Mouse (Mus musculus): ENCODE results near the gene Cacna1h. TPM values are rescaled to one million over a fixed set of nuclear protein-coding genes. Genes with fewer than 3 reads are reported as not detected.

The Cacna1h gene
- polyA plus RNA-seq, 1 experiment from 2014 or later = 5.5 TPM

DNA sequence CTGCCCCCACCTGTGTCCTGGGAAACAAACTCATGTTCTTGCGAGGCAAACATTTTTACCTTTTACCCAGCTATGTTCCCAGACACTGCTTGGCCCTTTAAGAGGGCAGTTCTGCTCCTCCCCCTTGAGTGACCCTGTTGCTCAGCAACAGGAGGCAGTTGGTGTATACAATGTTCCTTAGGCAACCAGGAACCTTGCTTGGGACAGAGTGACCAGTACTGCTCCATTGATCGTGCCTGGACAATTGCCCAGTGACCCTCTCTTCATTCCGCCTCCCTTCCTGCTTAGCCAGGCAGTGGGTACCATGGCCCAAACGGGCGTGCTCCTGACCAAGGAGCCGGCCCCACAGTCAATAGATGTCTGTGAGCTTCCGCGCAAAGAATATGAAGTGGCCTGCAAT lies 37.8 kb upstream of the Cacna1h start:
- Histone ChIP-seq H3K27ac (replicated peaks; ENCODE audit: low read depth, low read length) (no peak overlapping the region), H3K9ac (ENCODE audit: low read length) (no peak overlapping the region)
- no peak for DNase-seq (ENCODE audit: low spot score)

DNA sequence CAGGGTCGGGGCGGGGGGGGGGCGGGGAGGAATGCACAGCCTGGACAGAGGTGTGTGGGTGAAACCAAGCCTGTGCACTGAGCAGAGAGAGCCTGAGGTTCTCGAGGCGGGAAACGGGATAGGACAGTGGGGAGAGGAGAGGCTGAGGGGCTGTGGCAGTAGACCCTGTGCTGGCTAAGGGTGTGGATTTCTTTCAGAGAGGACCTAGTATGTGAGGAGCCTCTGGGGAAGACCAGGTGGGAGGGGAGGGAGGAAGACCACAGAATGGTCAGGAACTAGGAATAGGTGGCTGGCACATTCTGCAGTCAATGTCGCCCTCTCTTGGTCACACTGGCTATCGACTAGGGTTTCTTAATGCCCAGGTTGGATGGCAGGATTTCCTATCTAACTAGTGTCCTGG lies 36.2 kb upstream of the Cacna1h start:
- H3K27ac ChIP-seq (replicated peaks; ENCODE audit: low read depth, low read length) = no peak overlapping the region
- H3K9me3 ChIP-seq (ENCODE audit: control insufficient read depth, low read length) = no peaks in the 10 kb centered on the region

More for the DNA sequence above, 37.8 kb upstream of the Cacna1h start:
- no peak overlapping the region for H3K4me2 ChIP-seq (ENCODE audit: low read depth, severe bottlenecking)
- peaks cover 17% of the 10 kb centered on the region for H3K27me3 ChIP-seq (ENCODE audit: control insufficient read depth, insufficient read depth, low read length)
- H3K9me3 ChIP-seq (ENCODE audit: control insufficient read depth, low read length) = no peaks in the 10 kb centered on the region
- H3K4me1 ChIP-seq (ENCODE audit: control insufficient read depth, insufficient read depth, low read length) = no peaks in the 10 kb centered on the region
- no peak overlapping the region for H3K4me3 ChIP-seq (ENCODE audit: low read depth, low read length)
- no peak for ATAC-seq (ENCODE audit: insufficient number of reproducible peaks, low FRiP score, low TSS enrichment, low read depth)
- 53% methylated on average over 8 of the region's 8 CpGs for whole genome bisulfite sequencing
- no peaks in the 10 kb centered on the region for H3K36me3 ChIP-seq (ENCODE audit: control insufficient read depth, insufficient read depth, low read length)

DNA sequence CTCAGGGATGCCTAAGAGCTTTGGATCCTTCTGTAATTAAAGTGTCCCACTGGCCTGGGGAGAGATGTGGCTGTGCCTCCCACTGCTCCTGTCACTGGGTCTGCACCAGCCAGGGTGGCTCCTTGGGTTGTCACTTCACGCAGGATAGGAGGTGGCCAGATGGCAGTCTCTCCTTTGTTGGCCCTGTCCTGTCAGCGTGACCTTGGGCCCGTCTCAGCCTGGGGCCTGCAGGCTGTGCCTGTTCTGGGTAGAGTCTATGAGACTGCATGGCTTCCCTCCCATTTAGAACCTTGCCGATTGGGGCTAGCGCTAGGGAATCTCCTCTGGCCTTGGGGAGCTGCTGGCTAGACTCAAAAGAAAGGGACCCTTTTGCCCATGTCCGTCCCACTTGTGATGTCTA lies 34.7 kb upstream of the Cacna1h start:
- Histone ChIP-seq H3K9ac (ENCODE audit: low read length) (no peak overlapping the region), H3K27me3 (ENCODE audit: control insufficient read depth, insufficient read depth, low read length) (peaks cover 11% of the 10 kb centered on the region), H3K36me3 (ENCODE audit: control insufficient read depth, insufficient read depth, low read length) (no peaks in the 10 kb centered on the region), H3K4me1 (ENCODE audit: control insufficient read depth, insufficient read depth, low read length) (no peaks in the 10 kb centered on the region), H3K4me3 (ENCODE audit: low read depth, low read length) (no peak overlapping the region), H3K4me2 (ENCODE audit: low read depth, severe bottlenecking) (no peak overlapping the region), H3K27ac (replicated peaks; ENCODE audit: low read depth, low read length) (no peak overlapping the region), H3K9me3 (ENCODE audit: control insufficient read depth, low read length) (no peaks in the 10 kb centered on the region)
- ATAC-seq (ENCODE audit: insufficient number of reproducible peaks, low FRiP score, low TSS enrichment, low read depth) = no peak
- DNase-seq (ENCODE audit: low spot score) = no peak
- WGBS = 57% methylated on average over 6 of the region's 6 CpGs

More for the DNA sequence above, 36.2 kb upstream of the Cacna1h start:
- Histone ChIP-seq H3K9ac (ENCODE audit: low read length) (no peak overlapping the region), H3K27me3 (ENCODE audit: control insufficient read depth, insufficient read depth, low read length) (peaks cover 17% of the 10 kb centered on the region), H3K36me3 (ENCODE audit: control insufficient read depth, insufficient read depth, low read length) (no peaks in the 10 kb centered on the region), H3K4me2 (ENCODE audit: low read depth, severe bottlenecking) (no peak overlapping the region), H3K4me3 (ENCODE audit: low read depth, low read length) (no peak overlapping the region), H3K4me1 (ENCODE audit: control insufficient read depth, insufficient read depth, low read length) (no peaks in the 10 kb centered on the region)
- ATAC-seq (ENCODE audit: insufficient number of reproducible peaks, low FRiP score, low TSS enrichment, low read depth) (no peak), DNase-seq (ENCODE audit: low spot score) (peak; percentile 85)
- WGBS = 37% methylated on average over 8 of the region's 8 CpGs

DNA sequence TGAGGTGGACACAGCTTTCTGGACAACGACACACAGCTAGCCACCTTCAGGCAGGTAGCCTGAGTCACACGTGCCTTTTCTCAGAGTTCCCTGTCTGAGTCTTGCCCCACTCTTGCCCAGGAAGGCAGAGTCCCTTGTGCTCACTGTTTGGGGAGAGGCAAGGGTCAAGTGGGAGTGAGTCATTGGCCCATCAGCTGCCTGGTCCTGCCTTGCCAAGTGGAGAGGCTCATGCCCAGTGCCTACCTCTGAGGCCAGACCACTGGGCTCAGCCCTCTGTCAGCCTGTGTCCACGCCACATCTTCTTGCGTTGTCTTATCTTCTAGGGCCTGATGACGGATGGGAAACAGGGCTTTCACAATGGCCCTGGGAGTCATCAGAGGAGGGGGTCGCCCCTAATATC lies 34.2 kb upstream of the Cacna1h start:
- Histone ChIP-seq H3K27me3 (ENCODE audit: control insufficient read depth, insufficient read depth, low read length) (peaks cover 9% of the 10 kb centered on the region), H3K4me2 (ENCODE audit: low read depth, severe bottlenecking) (no peak overlapping the region), H3K4me1 (ENCODE audit: control insufficient read depth, insufficient read depth, low read length) (peaks cover 4% of the 10 kb centered on the region), H3K27ac (replicated peaks; ENCODE audit: low read depth, low read length) (no peak overlapping the region), H3K36me3 (ENCODE audit: control insufficient read depth, insufficient read depth, low read length) (no peaks in the 10 kb centered on the region), H3K4me3 (ENCODE audit: low read depth, low read length) (no peak overlapping the region), H3K9me3 (ENCODE audit: control insufficient read depth, low read length) (no peaks in the 10 kb centered on the region), H3K9ac (ENCODE audit: low read length) (no peak overlapping the region)
- ATAC-seq (ENCODE audit: insufficient number of reproducible peaks, low FRiP score, low TSS enrichment, low read depth) = no peak
- WGBS = 72% methylated on average over 6 of the region's 6 CpGs
- no peak for DNase-seq (ENCODE audit: low spot score)

DNA sequence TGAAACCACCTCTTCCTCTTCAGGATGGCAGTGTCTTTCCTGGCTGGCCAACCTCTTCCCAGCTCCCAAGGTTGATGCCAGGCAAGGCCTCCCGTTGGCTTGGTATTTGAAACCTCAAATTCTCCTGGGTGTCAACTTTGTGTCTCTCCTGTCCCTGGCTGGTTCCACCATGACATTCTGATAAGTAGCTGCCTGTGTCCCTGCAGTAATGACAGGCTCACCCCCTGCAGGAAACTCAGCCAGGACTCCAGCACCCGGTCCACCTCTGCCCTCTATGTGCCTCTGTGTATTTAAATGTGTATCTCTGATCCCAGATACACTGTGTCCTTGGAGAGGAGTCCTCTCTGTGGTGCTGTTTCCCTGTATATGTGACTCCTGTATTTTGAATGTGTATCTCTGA lies 32.7 kb upstream of the Cacna1h start:
- H3K4me1 ChIP-seq (ENCODE audit: control insufficient read depth, insufficient read depth, low read length) = peaks cover 6% of the 10 kb centered on the region
- no peak overlapping the region for H3K9ac ChIP-seq (ENCODE audit: low read length)
- DNase-seq (ENCODE audit: low spot score) (no peak), ATAC-seq (ENCODE audit: insufficient number of reproducible peaks, low FRiP score, low TSS enrichment, low read depth) (no peak)
- no peak overlapping the region for H3K27ac ChIP-seq (replicated peaks; ENCODE audit: low read depth, low read length)
- H3K27me3 ChIP-seq (ENCODE audit: control insufficient read depth, insufficient read depth, low read length) = 0 out of 2 replicates have a peak, but pooled peaks cover 3% of the 10 kb centered on the region
- H3K36me3 ChIP-seq (ENCODE audit: control insufficient read depth, insufficient read depth, low read length) = no peaks in the 10 kb centered on the region
- 87% methylated on average over 2 of the region's 2 CpGs for WGBS
- no peak overlapping the region for H3K4me2 ChIP-seq (ENCODE audit: low read depth, severe bottlenecking)
- no peak overlapping the region for H3K4me3 ChIP-seq (ENCODE audit: low read depth, low read length)
- no peaks in the 10 kb centered on the region for H3K9me3 ChIP-seq (ENCODE audit: control insufficient read depth, low read length)

DNA sequence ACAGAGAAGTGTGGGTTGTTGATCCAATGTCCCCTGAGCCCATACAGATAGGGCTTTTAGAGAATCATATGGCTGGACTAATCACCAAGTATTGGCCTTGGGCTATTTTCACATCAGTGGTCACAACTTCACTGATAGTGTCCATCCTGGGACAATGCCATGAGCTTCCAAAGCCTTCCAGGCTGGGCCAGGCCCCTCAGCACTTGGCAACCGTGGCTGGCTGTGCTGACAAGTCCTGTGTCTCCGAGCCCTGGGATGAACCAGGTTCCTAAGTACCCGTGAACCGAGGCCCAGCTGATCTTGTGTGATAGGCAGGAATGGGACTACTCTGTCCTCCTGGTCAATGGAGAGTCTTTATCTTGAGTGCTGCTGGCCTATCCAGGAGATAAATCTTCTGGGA lies 30.5 kb upstream of the Cacna1h start:
- no peak overlapping the region for H3K4me2 ChIP-seq (ENCODE audit: low read depth, severe bottlenecking)
- DNase-seq (ENCODE audit: low spot score) = no peak
- no peak overlapping the region for H3K27ac ChIP-seq (replicated peaks; ENCODE audit: low read depth, low read length)
- WGBS = 78% methylated on average over 4 of the region's 4 CpGs
- no peak overlapping the region for H3K4me3 ChIP-seq (ENCODE audit: low read depth, low read length)
- ATAC-seq (ENCODE audit: insufficient number of reproducible peaks, low FRiP score, low TSS enrichment, low read depth) = no peak
- no peak overlapping the region for H3K9ac ChIP-seq (ENCODE audit: low read length)
- H3K36me3 ChIP-seq (ENCODE audit: control insufficient read depth, insufficient read depth, low read length) = no peaks in the 10 kb centered on the region
- H3K9me3 ChIP-seq (ENCODE audit: control insufficient read depth, low read length) = no peaks in the 10 kb centered on the region
- peaks cover 6% of the 10 kb centered on the region for H3K4me1 ChIP-seq (ENCODE audit: control insufficient read depth, insufficient read depth, low read length)
- no peaks in the 10 kb centered on the region for H3K27me3 ChIP-seq (ENCODE audit: control insufficient read depth, insufficient read depth, low read length)

DNA sequence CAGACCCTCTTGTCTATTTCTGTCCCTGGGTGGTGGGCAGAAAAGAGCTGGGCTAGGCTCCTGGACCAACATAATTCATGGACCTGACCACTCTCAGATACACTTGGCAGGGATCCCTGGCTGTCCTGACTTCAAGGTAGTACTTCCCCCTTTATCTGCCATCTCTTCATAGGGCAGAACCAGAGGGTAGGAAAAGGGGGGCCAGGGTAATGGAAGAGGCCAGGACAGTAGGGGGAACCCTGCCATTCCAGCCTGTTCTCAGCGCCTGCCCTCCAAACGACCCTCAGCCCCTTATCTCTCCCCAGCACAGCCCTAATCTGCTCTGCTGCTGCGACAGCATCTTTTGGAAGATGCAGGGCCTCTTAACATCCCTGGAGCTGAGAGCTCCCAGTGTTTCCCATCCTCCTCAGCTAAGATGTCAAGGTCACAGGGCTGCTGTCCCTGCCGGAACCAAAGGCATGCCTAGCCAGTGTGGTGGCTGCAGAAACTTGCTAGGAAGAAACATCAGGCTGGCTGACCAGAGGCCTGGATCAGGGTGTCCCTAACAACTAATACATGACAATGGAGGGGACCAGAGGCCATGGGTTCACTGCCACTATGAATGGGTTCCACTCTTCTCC lies 29.9 kb upstream of the Cacna1h start:
- Histone ChIP-seq H3K36me3 (ENCODE audit: control insufficient read depth, insufficient read depth, low read length) (no peaks in the 10 kb centered on the region), H3K27me3 (ENCODE audit: control insufficient read depth, insufficient read depth, low read length) (no peaks in the 10 kb centered on the region), H3K9me3 (ENCODE audit: control insufficient read depth, low read length) (no peaks in the 10 kb centered on the region), H3K4me3 (ENCODE audit: low read depth, low read length) (no peak overlapping the region), H3K27ac (replicated peaks; ENCODE audit: low read depth, low read length) (no peak overlapping the region), H3K4me2 (ENCODE audit: low read depth, severe bottlenecking) (no peak overlapping the region), H3K9ac (ENCODE audit: low read length) (no peak overlapping the region), H3K4me1 (ENCODE audit: control insufficient read depth, insufficient read depth, low read length) (peaks cover 6% of the 10 kb centered on the region)
- WGBS = 41% methylated on average over 4 of the region's 4 CpGs
- DNase-seq (ENCODE audit: low spot score) (no peak), ATAC-seq (ENCODE audit: insufficient number of reproducible peaks, low FRiP score, low TSS enrichment, low read depth) (no peak)

DNA sequence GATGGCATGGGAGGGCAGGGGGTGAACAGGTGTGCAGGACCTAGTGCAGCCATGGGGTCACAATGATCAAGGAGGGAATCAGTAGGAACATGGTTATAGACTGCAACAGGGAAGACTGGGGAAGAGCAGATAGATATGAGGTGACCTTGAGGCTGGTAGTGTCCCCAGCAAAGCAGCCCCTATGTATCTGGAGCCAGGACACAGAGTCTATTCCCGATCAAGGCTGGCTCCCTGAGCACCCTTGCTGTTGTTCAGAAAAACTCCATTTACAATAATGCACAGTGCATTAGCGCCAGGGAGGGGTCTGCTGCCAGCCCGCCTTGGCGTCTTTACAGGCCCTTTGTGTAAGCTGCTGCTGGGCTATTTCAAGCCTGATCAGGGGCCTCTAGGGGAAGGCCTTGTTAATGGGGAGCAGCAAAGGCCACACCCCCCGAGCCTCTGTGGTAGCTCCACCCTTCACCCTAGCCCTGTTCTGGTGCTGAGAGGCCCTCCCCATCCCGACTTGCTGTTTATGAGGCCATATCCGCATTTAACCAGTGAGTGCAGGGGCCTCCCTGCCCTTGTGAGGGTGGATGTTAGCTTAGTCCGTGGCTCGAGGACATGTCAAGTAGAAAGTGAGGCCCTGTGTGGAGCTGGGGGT lies 28.8 kb upstream of the Cacna1h start:
- ATAC-seq (ENCODE audit: insufficient number of reproducible peaks, low FRiP score, low TSS enrichment, low read depth) = peak; percentile 89
- H3K36me3 ChIP-seq (ENCODE audit: control insufficient read depth, insufficient read depth, low read length) = no peaks in the 10 kb centered on the region
- no peak overlapping the region for H3K9ac ChIP-seq (ENCODE audit: low read length)
- peak overlapping the region; percentile 24; the same call in 1 of the 2 replicates for H3K27ac ChIP-seq (replicated peaks; ENCODE audit: low read depth, low read length)
- 14% methylated on average over 9 of the region's 9 CpGs for WGBS
- no peaks in the 10 kb centered on the region for H3K27me3 ChIP-seq (ENCODE audit: control insufficient read depth, insufficient read depth, low read length)
- H3K4me1 ChIP-seq (ENCODE audit: control insufficient read depth, insufficient read depth, low read length) = peaks cover 6% of the 10 kb centered on the region
- no peak overlapping the region for H3K4me2 ChIP-seq (ENCODE audit: low read depth, severe bottlenecking)
- no peak overlapping the region for H3K4me3 ChIP-seq (ENCODE audit: low read depth, low read length)
- peak; percentile 76 for DNase-seq (ENCODE audit: low spot score)
- no peaks in the 10 kb centered on the region for H3K9me3 ChIP-seq (ENCODE audit: control insufficient read depth, low read length)

Data from limb, embryonic 11.5 days (tissue).